Mouse (Mus musculus) hindbrain, postnatal 0 days (tissue): ENCODE data around the gene Ceacam2. TPM values are rescaled to one million over a fixed set of nuclear protein-coding genes. Genes with fewer than 3 reads are reported as not detected.
"Not testable (repeated sequence)": the region's sequence is repeated elsewhere in the genome, so short reads cannot be mapped to it uniquely, and the experiment has no call there.

Source experiments
- ATAC-seq: fragments of 200-750 bp; cut with Nextera tagmentation; 2 replicates; pipeline ENCODE4 v1.8.0; 2017; ENCODE audit warnings: mild to moderate bottlenecking, moderate TSS enrichment, moderate library complexity
- DNase-seq: peaks from one replicate; pipeline ENCODE4 v3.0.0-alpha.2; 2015; ENCODE audit warnings: low spot score
- H3K27ac ChIP-seq: fragments of 300-500 bp; sonication (generic); 2 replicates; pipeline ENCODE4 v1.5.1; 2014; ENCODE audit warnings: mild to moderate bottlenecking
- H3K27me3 ChIP-seq: fragments of 300-500 bp; sonication (generic); 2 replicates; pipeline ENCODE4 v1.6.1; 2014; ENCODE audit warnings: low read length, mixed read lengths; ENCODE audit not compliant: insufficient read depth
- H3K36me3 ChIP-seq: fragments of 300-500 bp; sonication (generic); 2 replicates; pipeline ENCODE4 v1.6.1; 2014; ENCODE audit warnings: low read length, mixed read lengths; ENCODE audit not compliant: insufficient read depth
- H3K4me1 ChIP-seq: fragments of 300-500 bp; sonication (generic); 2 replicates; pipeline ENCODE4 v1.6.1; 2014; ENCODE audit warnings: antibody characterized with exemption, low read length, mixed read lengths; ENCODE audit not compliant: insufficient read depth
- H3K4me2 ChIP-seq: fragments of 300-500 bp; sonication (generic); 2 replicates; pipeline ENCODE4 v1.6.1; 2014; ENCODE audit warnings: low read depth, mild to moderate bottlenecking, low read length, moderate library complexity, mixed read lengths
- H3K4me3 ChIP-seq: fragments of 300-500 bp; sonication (generic); 2 replicates; pipeline ENCODE4 v1.5.1; 2014; ENCODE audit warnings: low read length
- H3K9ac ChIP-seq: fragments of 300-500 bp; sonication (generic); replicated peaks from 2 replicates; pipeline ENCODE4 v1.6.1; 2014; ENCODE audit warnings: mild to moderate bottlenecking, low read length, moderate library complexity, mixed read lengths
- H3K9me3 ChIP-seq: fragments of 300-500 bp; sonication (generic); 2 replicates; pipeline ENCODE4 v1.6.1; 2016; ENCODE audit warnings: low read length, mixed read lengths
- CTCF ChIP-seq: IDR thresholded peaks from 2 replicates; pipeline ENCODE4 v1.5.1; 2016; ENCODE audit warnings: antibody characterized with exemption, control low read depth, low read depth
- whole genome bisulfite sequencing: fragments of 180-500 bp; shearing (Covaris S2); extraction: QIAGEN DNeasy Blood & Tissue Kit; methylation state at CpG from one replicate; pipeline ENCODE4 v1.1.7; 2014; 5-methylcytosine and 5-hydroxymethylcytosine counted together
- polyA plus RNA-seq: library from polyadenylated mRNA; unstranded; fragments of >200 nt; fragmentation: Nextera tagmentation; extraction: Ambion mirVana; gene quantifications from 2 replicates; pipeline ENCODE4 v1.2.1, GENCODE M21; 2015
- total RNA-seq: library from RNA; depleted of rRNA; stranded (reverse); fragments of >200 nt; gene quantifications from 2 replicates; pipeline ENCODE4 v1.2.3, GENCODE M21; 2014; rRNA removed

Ceacam2 gene
- total and polyA plus RNA-seq, 2 experiments from 2014 or later: not detected

- no peak overlapping the region for H3K4me3 ChIP-seq
- no peaks in the 10 kb centered on the region for H3K4me1 ChIP-seq
- H3K27me3 ChIP-seq: no peaks in the 10 kb centered on the region
- H3K27ac ChIP-seq: no peak overlapping the region
- 0% methylated on average over 1 of the region's 1 CpGs for WGBS
- H3K4me2 ChIP-seq: no peak overlapping the region
- TF ChIP-seq CTCF: peak; percentile 67
- H3K9ac ChIP-seq: no peak overlapping the region
- H3K36me3 ChIP-seq: no peaks in the 10 kb centered on the region
- no peak for ATAC-seq
- DNase-seq: peak; percentile 28
- no peaks in the 10 kb centered on the region for H3K9me3 ChIP-seq
Measured at GRCm38 (mm10) chr7:25479440-25479839, 60.2 kb downstream of the Ceacam2 start.

GRCm38 (mm10) chr7:25477752-25478093 is 61.9 kb downstream of the Ceacam2 start:
- not testable (repeated sequence) for H3K27me3 ChIP-seq, H3K36me3 ChIP-seq, ATAC-seq, H3K27ac ChIP-seq, H3K4me3 ChIP-seq, H3K4me1 ChIP-seq, H3K9me3 ChIP-seq, DNase-seq, H3K9ac ChIP-seq, H3K4me2 ChIP-seq
- WGBS: 73% methylated on average over 1 of the region's 2 CpGs

GRCm38 (mm10) chr7:25477091-25477751 is 62.4 kb downstream of the Ceacam2 start, which contains the start of gene Ceacam1:
TSS of gene Ceacam1 (minus strand) at chr7:25477603.
- H3K27me3 ChIP-seq, H3K9me3 ChIP-seq, H3K36me3 ChIP-seq, H3K4me2 ChIP-seq, H3K4me1 ChIP-seq, H3K27ac ChIP-seq, DNase-seq, ATAC-seq, H3K9ac ChIP-seq, H3K4me3 ChIP-seq: not testable (repeated sequence)
- WGBS: 47% methylated on average over 5 of the region's 5 CpGs

GRCm38 (mm10) chr7:25471821-25472220 is 67.8 kb downstream of the Ceacam2 start:
- not testable (repeated sequence) for H3K27me3 ChIP-seq, H3K27ac ChIP-seq, H3K4me2 ChIP-seq, DNase-seq, ATAC-seq, H3K4me3 ChIP-seq, H3K9me3 ChIP-seq, H3K4me1 ChIP-seq, H3K9ac ChIP-seq, H3K36me3 ChIP-seq
- 80% methylated on average over 6 of the region's 6 CpGs for WGBS

Other genes with a start within 250 kb of the Ceacam2 start
- gene Pafah1b3, start 241.9 kb downstream of the Ceacam2 start, total RNA-seq: 534 and 592 TPM in 2 replicates
- gene Pafah1b3, start 241.9 kb downstream of the Ceacam2 start, polyA plus RNA-seq: 469 and 484 TPM in 2 replicates
- gene Prr19, start 238.4 kb downstream of the Ceacam2 start, total RNA-seq: 0.93 and 1.4 TPM in 2 replicates
- 3.1 and 3.6 TPM in 2 replicates for gene Prr19, start 238.4 kb downstream of the Ceacam2 start, polyA plus RNA-seq
- 56.6 and 88.3 TPM in 2 replicates for gene Tmem145, start 233.8 kb downstream of the Ceacam2 start, total RNA-seq
- 104 and 106 TPM in 2 replicates for gene Tmem145, start 233.8 kb downstream of the Ceacam2 start, polyA plus RNA-seq
- 104 and 105 TPM in 2 replicates for gene Megf8, start 222.7 kb downstream of the Ceacam2 start, total RNA-seq
- gene Megf8, start 222.7 kb downstream of the Ceacam2 start, polyA plus RNA-seq: 14.8 and 15.4 TPM in 2 replicates
- not detected in 2 replicates for gene Cnfn, start 170.1 kb downstream of the Ceacam2 start, total RNA-seq
- 0.30 and 0.89 TPM in 2 replicates for gene Cnfn, start 170.1 kb downstream of the Ceacam2 start, polyA plus RNA-seq
- 9.6 and 18.7 TPM in 2 replicates for gene Lipe, start 141.1 kb downstream of the Ceacam2 start, total RNA-seq
- gene Lipe, start 141.1 kb downstream of the Ceacam2 start, polyA plus RNA-seq: 7.8 and 9.1 TPM in 2 replicates
- not detected in 2 replicates for gene Cxcl17, start 127.0 kb downstream of the Ceacam2 start, total RNA-seq
- 0.66 and 0.82 TPM in 2 replicates for gene Cxcl17, start 127.0 kb downstream of the Ceacam2 start, polyA plus RNA-seq
- 0.32 and 1.2 TPM in 2 replicates for gene Ceacam1, start 62.3 kb downstream of the Ceacam2 start, total RNA-seq
- 0.93 and 1.2 TPM in 2 replicates for gene Ceacam1, start 62.3 kb downstream of the Ceacam2 start, polyA plus RNA-seq
- gene Erich4, start 76.0 kb upstream of the Ceacam2 start, total RNA-seq: not detected in 2 replicates
- gene Erich4, start 76.0 kb upstream of the Ceacam2 start, polyA plus RNA-seq: not detected in 2 replicates
- 50.5 and 54.8 TPM in 2 replicates for gene Dmac2, start 79.6 kb upstream of the Ceacam2 start, total RNA-seq
- 46.7 and 48.7 TPM in 2 replicates for gene Dmac2, start 79.6 kb upstream of the Ceacam2 start, polyA plus RNA-seq
- gene B3gnt8, start 86.8 kb upstream of the Ceacam2 start, total RNA-seq: 0.14 and 1.2 TPM in 2 replicates
- 1.1 and 1.3 TPM in 2 replicates for gene B3gnt8, start 86.8 kb upstream of the Ceacam2 start, polyA plus RNA-seq
- 88.5 and 96.0 TPM in 2 replicates for gene Bckdha, start 119.1 kb upstream of the Ceacam2 start, total RNA-seq
- gene Bckdha, start 119.1 kb upstream of the Ceacam2 start, polyA plus RNA-seq: 56.1 and 60.4 TPM in 2 replicates
- gene Exosc5, start 119.3 kb upstream of the Ceacam2 start, total RNA-seq: 27.9 and 33.9 TPM in 2 replicates
- 36.5 and 39.2 TPM in 2 replicates for gene Exosc5, start 119.3 kb upstream of the Ceacam2 start, polyA plus RNA-seq
- gene Tmem91, start 135.3 kb upstream of the Ceacam2 start, total RNA-seq: 62.1 and 115 TPM in 2 replicates
- gene Tmem91, start 135.3 kb upstream of the Ceacam2 start, polyA plus RNA-seq: 182 and 185 TPM in 2 replicates
- gene B9d2, start 140.9 kb upstream of the Ceacam2 start, total RNA-seq: 29.5 and 51.3 TPM in 2 replicates
- gene B9d2, start 140.9 kb upstream of the Ceacam2 start, polyA plus RNA-seq: 50.8 and 55.6 TPM in 2 replicates
- 2.3 and 2.4 TPM in 2 replicates for gene Tgfb1, start 147.1 kb upstream of the Ceacam2 start, total RNA-seq
- gene Tgfb1, start 147.1 kb upstream of the Ceacam2 start, polyA plus RNA-seq: 0.76 and 0.98 TPM in 2 replicates
- 41.2 and 43.1 TPM in 2 replicates for gene Ccdc97, start 179.2 kb upstream of the Ceacam2 start, total RNA-seq
- gene Ccdc97, start 179.2 kb upstream of the Ceacam2 start, polyA plus RNA-seq: 23.1 and 26.6 TPM in 2 replicates
- 116 and 128 TPM in 2 replicates for gene Hnrnpul1, start 214.9 kb upstream of the Ceacam2 start, total RNA-seq
- 43.4 and 44.6 TPM in 2 replicates for gene Hnrnpul1, start 214.9 kb upstream of the Ceacam2 start, polyA plus RNA-seq
- gene Axl, start 248.8 kb upstream of the Ceacam2 start, total RNA-seq: 41.7 and 44.3 TPM in 2 replicates
- gene Axl, start 248.8 kb upstream of the Ceacam2 start, polyA plus RNA-seq: 24.5 and 26.8 TPM in 2 replicates